Mouse (Mus musculus): Measurements from ENCODE around the gene Bpifa2.
"Not testable (repeated sequence)": the region's sequence is repeated elsewhere in the genome, so short reads cannot be mapped to it uniquely, and the experiment has no call there.

Bpifa2 gene

GRCm38 (mm10) chr2:154007965-154008364 is at the start of gene Bpifa2:
Gene Bpifa2, plus strand, starts transcription at chr2:154008265.
- in situ Hi-C loops (cut with MboI, MseI): no loop called here

GRCm38 (mm10) chr2:153962821-153963331 is 45.2 kb upstream of the Bpifa2 start:
- in situ Hi-C loops (cut with MboI, MseI): no loop called here

DNA sequence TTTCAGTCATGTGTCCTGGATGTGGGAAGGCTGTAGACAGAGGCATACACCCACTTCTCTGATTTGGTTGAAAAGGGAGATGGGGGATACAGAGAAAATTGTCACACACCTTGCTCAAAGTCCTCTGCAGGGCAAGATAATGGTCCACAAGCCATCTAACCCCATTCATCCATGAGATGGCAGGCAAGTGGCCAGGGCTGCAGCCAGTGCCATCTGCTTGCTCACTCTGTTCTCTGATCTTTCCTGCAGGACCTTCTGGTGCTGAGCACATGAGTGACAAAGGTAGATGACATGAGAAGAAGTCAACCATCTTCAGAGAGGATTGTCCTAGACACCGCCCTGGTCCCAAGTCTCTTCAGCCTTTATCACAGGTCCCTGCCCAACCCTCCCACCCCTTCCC is 44.7 kb upstream of the Bpifa2 start:
- in situ Hi-C loops (cut with MboI, MseI): no loop called here

DNA sequence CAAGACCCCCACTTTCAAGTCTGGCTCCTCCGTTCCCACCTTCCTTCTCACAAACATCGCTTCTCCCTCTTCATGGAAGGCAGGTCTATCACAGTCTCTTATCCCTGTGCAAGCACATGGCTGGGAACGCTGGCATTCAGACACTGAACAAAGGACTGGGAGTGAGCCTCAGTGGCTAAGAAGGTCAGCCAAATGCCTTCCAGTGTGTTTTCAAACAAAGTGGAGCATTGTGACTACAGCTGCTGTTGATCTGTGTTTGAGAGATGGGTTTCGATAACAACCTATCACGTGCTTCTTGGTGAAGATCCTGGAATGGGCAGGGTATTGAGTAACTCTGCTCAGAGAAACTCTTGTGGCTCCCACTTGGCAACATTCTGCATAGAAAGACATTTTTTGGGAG is 37.8 kb upstream of the Bpifa2 start:
- in situ Hi-C loops (cut with MboI, MseI): no loop called here

GRCm38 (mm10) chr2:153974582-153974981 is 33.5 kb upstream of the Bpifa2 start, which contains the start of gene Bpifa6:
Gene Bpifa6, plus strand, starts transcription at chr2:153974945.
- in situ Hi-C loops (cut with MboI, MseI): no loop called here

DNA sequence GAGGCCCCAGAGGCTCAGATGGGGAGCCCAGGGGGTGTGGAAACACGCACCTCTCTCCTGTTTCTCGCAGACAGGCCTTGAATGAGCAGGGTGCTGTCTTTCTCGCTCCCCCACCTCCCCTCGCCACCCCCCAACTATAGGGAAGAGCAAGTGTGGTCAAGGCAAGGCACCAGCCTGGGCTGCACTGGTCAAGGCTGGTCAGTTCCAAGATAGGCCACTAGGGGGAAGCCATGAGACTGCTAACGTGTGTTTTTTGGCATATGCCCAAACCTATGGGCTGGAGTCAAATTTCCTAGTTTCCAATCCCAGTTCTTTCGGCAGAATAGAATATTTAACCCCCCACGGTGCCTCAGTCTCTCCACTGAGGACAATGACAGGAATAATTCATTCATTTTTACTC is 12.3 kb upstream of the Bpifa2 start:
- in situ Hi-C loops (cut with MboI, MseI): no loop called here

DNA sequence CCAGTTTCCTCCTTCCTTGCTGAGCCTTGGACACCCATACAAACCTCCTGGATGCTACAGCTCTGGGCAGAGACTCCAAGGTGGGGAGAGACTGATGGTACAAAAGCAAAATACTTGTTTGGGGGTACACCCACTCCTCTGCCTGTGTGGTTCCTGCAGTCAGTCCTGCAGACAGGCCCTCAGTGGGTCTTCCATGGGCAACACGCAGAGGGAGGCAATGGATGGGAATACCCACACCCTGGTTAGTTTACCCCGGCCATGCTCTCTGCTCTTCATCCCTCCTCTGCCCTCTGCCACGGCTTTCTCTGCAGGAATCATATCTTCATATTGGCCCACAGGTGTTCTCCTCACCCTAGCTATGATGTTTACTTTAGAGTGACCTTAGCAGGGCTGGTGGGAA is 7.6 kb upstream of the Bpifa2 start:
- in situ Hi-C loops (cut with MboI, MseI): no loop called here

- in situ Hi-C loops (cut with MboI, MseI): no loop called here
Measured at GRCm38 (mm10) chr2:154001056-154001455, 7.0 kb upstream of the Bpifa2 start.

GRCm38 (mm10) chr2:154004456-154004855 is 3.6 kb upstream of the Bpifa2 start:
- in situ Hi-C loops (cut with MboI, MseI): no loop called here

DNA sequence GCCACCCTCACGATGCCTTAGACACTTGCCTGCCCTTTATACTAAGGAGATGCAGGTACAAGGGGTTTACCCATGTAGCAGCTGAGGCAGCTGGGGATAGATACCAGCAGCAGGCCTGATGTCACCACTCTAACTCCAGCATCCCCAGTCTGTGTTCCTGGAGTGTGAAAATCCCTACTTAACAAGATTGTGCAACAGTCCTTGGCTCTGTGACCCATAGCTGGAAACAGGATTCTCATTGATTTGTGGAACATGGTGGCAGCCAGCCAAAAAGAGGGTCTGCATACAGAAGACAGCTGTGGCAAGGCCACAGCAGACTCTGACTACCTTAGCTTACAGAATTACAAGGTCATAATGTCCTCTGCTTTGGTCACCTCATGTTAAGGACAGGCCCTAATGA is 3.0 kb upstream of the Bpifa2 start:
- in situ Hi-C loops (cut with MboI, MseI): no loop called here

DNA sequence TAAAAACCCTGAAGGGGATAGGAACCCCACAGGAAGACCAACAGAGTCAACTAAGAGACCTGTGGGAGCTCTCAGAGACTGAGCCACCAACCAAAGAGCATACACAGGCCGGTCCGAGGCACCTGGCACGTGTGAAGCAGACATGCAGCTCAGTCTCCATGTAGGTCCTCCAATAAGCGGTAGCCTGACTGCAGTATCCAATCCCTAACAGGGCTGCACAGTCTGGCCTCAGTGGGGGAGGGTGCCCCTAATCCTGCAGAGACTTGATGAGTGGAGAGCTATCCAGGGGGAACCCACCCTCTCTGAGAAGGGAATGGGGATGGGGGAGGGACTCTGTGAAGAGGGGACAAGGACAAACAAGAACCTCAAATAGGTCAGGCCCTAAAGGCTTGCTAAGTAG is 2.3 kb upstream of the Bpifa2 start:
- in situ Hi-C loops (cut with MboI, MseI): no loop called here

- in situ Hi-C loops (cut with MboI, MseI): no loop called here
Measured at GRCm38 (mm10) chr2:154006331-154006730, 1.7 kb upstream of the Bpifa2 start.

DNA sequence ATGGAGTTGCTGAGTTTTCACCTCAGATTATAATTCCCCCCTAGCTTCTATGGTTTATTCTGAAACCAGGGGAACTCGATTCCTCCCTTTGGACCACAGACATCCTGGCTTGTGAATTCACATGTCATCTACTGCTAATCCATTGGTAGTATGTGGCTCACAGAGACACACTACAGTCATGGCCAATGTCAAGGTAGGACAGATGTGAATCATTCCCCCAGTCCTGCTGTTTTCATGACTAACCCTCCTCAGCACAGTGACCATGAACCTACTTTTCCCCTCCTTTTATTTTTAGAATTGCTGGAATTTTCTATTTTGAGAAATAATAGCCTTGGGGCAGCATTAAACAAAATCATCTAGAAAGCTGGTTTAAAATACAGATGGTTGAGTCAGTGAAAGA is 684 bp upstream of the Bpifa2 start:
- in situ Hi-C loops (cut with MboI, MseI): no loop called here

DNA sequence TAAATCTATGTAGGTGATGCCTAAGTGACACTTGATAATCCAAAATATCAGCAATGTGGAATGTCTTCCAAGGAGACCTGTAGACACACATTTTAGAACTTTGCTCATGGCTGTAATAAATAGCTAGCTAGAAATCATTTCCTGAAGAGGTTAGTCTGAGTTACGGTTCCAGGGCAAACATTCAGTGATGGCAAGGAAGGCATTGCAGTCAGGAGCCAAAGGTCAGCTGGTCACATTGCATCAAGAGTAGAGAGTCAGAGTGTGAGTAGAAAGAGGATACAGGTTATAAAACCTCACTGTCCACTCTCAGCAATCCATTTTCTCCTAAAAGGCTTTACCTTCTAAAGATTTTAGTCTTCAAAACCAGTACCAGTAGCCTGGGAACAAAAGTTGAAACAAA is 9.9 kb downstream of the Bpifa2 start:
- in situ Hi-C loops (cut with MboI, MseI): no loop called here

DNA sequence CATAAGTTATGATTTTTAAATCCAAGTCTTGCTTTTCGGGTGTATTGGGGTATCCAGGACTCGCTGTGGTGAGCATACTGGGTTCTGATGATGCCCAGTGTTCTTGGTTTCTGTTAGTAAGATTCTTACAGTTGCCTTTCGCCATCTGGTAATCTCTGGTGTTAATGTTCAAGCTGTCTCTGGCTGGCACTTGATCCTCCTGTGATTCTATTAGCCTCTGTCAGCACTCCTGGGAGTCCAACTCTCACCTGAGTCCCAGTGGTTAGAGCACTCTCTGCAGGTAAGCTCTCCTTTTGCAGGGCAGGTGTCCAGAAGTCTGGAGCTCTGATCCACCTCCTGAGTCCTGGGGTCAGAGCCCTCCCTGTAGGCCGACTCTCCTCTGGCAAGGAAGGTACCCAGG is 16.6 kb downstream of the Bpifa2 start:
- in situ Hi-C loops (cut with MboI, MseI): not testable (repeated sequence)

DNA sequence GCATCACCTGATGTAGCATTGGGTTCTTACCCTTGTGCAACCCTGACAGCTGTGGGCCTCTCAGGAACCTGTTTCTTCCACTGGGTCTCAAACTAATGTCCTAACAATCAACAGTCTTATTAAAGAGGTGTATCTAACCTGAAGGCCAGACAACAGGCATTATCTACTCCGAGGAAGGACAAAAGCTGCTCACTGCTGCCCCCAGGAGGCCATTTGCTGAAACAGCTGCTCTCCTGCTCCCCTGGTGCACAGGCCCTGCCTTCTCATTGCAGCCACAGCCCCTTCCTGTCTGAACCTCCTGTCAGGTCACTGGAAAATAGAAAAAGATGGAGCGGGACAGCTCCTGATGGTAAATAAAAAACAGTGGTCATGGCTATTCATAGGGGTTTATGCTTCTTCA is 30.9 kb downstream of the Bpifa2 start:
- in situ Hi-C loops (cut with MboI, MseI): no loop called here

DNA sequence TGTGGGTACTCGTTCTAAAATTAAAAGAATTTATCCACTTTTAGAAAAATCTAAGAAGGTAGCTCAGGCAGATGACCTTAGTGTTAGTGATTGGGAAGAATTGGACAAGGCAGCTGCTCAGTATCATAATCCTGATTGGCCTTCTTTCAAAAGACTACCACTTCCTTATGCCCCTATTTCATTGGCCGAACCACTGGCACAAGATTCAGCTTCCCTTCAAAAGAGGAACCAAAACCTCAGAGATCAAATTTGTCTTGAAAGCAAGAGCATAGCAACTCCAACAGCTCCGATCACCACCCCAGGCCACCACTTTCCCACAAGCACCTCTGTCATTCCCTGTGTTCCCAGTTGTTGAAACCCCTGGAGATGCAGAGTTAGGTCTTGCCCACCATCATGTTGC is 36.7 kb downstream of the Bpifa2 start:
- in situ Hi-C loops (cut with MboI, MseI): no loop called here

DNA sequence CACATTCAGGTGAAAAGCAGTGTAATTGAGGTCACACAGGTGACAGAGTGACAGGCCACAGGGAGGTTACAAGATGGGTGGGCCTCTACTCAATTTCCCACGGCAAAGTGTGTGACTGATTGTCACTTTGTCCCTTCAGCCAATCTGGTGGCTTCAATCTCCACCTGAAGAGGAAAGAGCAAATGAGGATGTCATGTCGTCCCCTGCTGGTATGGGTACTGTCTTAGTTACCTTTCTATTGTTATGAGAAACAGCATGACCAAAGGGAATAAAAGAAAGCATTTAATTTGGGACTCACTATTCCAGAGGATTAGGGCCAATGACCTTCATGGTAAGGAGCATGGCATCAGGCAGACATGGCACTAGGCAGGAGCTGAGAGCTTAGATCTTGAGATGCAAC is 50.6 kb downstream of the Bpifa2 start:
- in situ Hi-C loops (cut with MboI, MseI): no loop called here
